Mouse (Mus musculus) liver, embryonic 12.5 days (tissue): ENCODE measurements around the gene Slc12a4. TPM values are rescaled to one million over a fixed set of nuclear protein-coding genes. Genes with fewer than 3 reads are reported as not detected.

ENCODE experiments used
- ATAC-seq: fragments of 200-750 bp; cut with Nextera tagmentation; 2 replicates; pipeline ENCODE4 v1.8.0; 2017; ENCODE audit warnings: moderate number of reproducible peaks, mild to moderate bottlenecking, moderate library complexity
- H3K27ac ChIP-seq: fragments of 300-500 bp; sonication (generic); 2 replicates; pipeline ENCODE4 v1.5.1; 2016; ENCODE audit warnings: mild to moderate bottlenecking
- H3K27me3 ChIP-seq: fragments of 300-500 bp; sonication (generic); replicated peaks from 2 replicates; pipeline ENCODE4 v1.6.1; 2016; ENCODE audit warnings: mild to moderate bottlenecking, moderate library complexity
- H3K36me3 ChIP-seq: fragments of 300-500 bp; sonication (generic); 2 replicates; pipeline ENCODE4 v1.6.1; 2016; ENCODE audit warnings: mild to moderate bottlenecking, moderate library complexity
- H3K4me1 ChIP-seq: fragments of 300-500 bp; sonication (generic); 2 replicates; pipeline ENCODE4 v1.6.1; 2016
- H3K4me2 ChIP-seq: fragments of 300-500 bp; sonication (generic); 2 replicates; pipeline ENCODE4 v1.6.1; 2016; ENCODE audit warnings: mild to moderate bottlenecking, moderate library complexity
- H3K4me3 ChIP-seq: fragments of 300-500 bp; sonication (generic); 2 replicates; pipeline ENCODE4 v1.5.1; 2016; ENCODE audit warnings: mild to moderate bottlenecking, moderate library complexity
- H3K9ac ChIP-seq: fragments of 300-500 bp; sonication (generic); 2 replicates; pipeline ENCODE4 v1.6.1; 2016; ENCODE audit warnings: mild to moderate bottlenecking, moderate library complexity
- H3K9me3 ChIP-seq: fragments of 300-500 bp; sonication (generic); replicated peaks from 2 replicates; pipeline ENCODE4 v1.6.1; 2016; ENCODE audit warnings: mild to moderate bottlenecking, moderate library complexity
- WGBS: fragments of 180-500 bp; shearing (Covaris S2); methylation state at CpG from one replicate; pipeline ENCODE4 v1.1.7; 2016; ENCODE audit not compliant: insufficient replicate concordance; 5-methylcytosine and 5-hydroxymethylcytosine counted together
- microRNA-seq: library from miRNA; unstranded; fragments of <30 nt; microRNA quantifications from one replicate; pipeline ENCODE4, GENCODE M21; 2017
- polyA plus RNA-seq: library from polyadenylated mRNA; unstranded; fragments of >200 nt; fragmentation: Nextera tagmentation; extraction: Ambion mirVana; gene quantifications from 2 replicates; pipeline ENCODE4 v1.2.1, GENCODE M21; 2016

Gene Slc12a4
- polyA plus RNA-seq, 1 experiment from 2014 or later: 18.6 TPM

- Histone ChIP-seq H3K27ac (no peak overlapping the region), H3K4me2 (no peak overlapping the region), H3K27me3 (no peaks in the 10 kb centered on the region), H3K9ac (no peak overlapping the region), H3K4me3 (no peak overlapping the region), H3K9me3 (no peaks in the 10 kb centered on the region), H3K4me1 (peaks cover 4% of the 10 kb centered on the region; the same call in 1 of the 2 replicates), H3K36me3 (peaks cover 25% of the 10 kb centered on the region)
- 63% methylated on average over 3 of the region's 3 CpGs for WGBS
- ATAC-seq: no peak
Observed at GRCm38 (mm10) chr8:105919390-105919789, 46.5 kb downstream of the Slc12a4 start.

- peak overlapping the region; percentile 99 for H3K9ac ChIP-seq
- no peaks in the 10 kb centered on the region for H3K9me3 ChIP-seq
- no peaks in the 10 kb centered on the region for H3K27me3 ChIP-seq
- H3K36me3 ChIP-seq: peaks cover 3% of the 10 kb centered on the region; the same call in 1 of the 2 replicates
- WGBS: 13% methylated on average over 16 of the region's 16 CpGs
- peak; percentile 64 for ATAC-seq
- peak overlapping the region; percentile 96 for H3K27ac ChIP-seq
- peak overlapping the region; percentile 93 for H3K4me3 ChIP-seq
- peaks cover 19% of the 10 kb centered on the region for H3K4me1 ChIP-seq
- peak overlapping the region; percentile 75 for H3K4me2 ChIP-seq
Observed at GRCm38 (mm10) chr8:105900941-105901616, 64.8 kb downstream of the Slc12a4 start.

GRCm38 (mm10) chr8:105900180-105900940 lies 65.5 kb downstream of the Slc12a4 start, which contains the start of gene Pskh1:
Gene Pskh1 (plus strand): TSS chr8:105900441.
- H3K4me1 ChIP-seq: peaks cover 19% of the 10 kb centered on the region
- peak within 1 kb of the TSS; percentile 93 for H3K4me3 ChIP-seq
- peak within 1 kb of the TSS; percentile 99 for H3K9ac ChIP-seq
- H3K9me3 ChIP-seq: no peaks in the 10 kb centered on the region
- H3K4me2 ChIP-seq: peak within 1 kb of the TSS; percentile 75
- peaks cover 3% of the 10 kb centered on the region; the same call in 1 of the 2 replicates for H3K36me3 ChIP-seq
- H3K27ac ChIP-seq: peak within 1 kb of the TSS; percentile 96
- H3K27me3 ChIP-seq: no peaks in the 10 kb centered on the region
- peak; percentile 89 for ATAC-seq
- WGBS: under 1% methylated on average over 68 of the region's 68 CpGs

- Histone ChIP-seq H3K4me3 (no peak overlapping the region), H3K4me2 (no peak overlapping the region), H3K27ac (no peak overlapping the region), H3K9me3 (no peaks in the 10 kb centered on the region), H3K9ac (no peak overlapping the region), H3K4me1 (peaks cover 25% of the 10 kb centered on the region), H3K36me3 (peaks cover 17% of the 10 kb centered on the region), H3K27me3 (no peaks in the 10 kb centered on the region)
- 65% methylated on average over 9 of the region's 9 CpGs for WGBS
- ATAC-seq: no peak
Observed at GRCm38 (mm10) chr8:105897801-105898480, 68.0 kb downstream of the Slc12a4 start.

Small RNA genes lying within 50 kb of the gene (microRNA-seq; reads per million reads assigned to microRNA genes)
- not detected for gene Mir7074

Other genes starting within 250 kb of the Slc12a4 start
- gene Gfod2, start 207.4 kb downstream of the Slc12a4 start, polyA plus RNA-seq: 4.5 and 5.1 TPM in 2 replicates
- gene Ranbp10, start 138.7 kb downstream of the Slc12a4 start, polyA plus RNA-seq: 37.7 and 37.8 TPM in 2 replicates
- gene Tsnaxip1, start 138.4 kb downstream of the Slc12a4 start, polyA plus RNA-seq: 0.12 and 0.19 TPM in 2 replicates
- 29.0 and 29.2 TPM in 2 replicates for gene Cenpt, start 112.8 kb downstream of the Slc12a4 start, polyA plus RNA-seq
- gene Thap11, start 111.0 kb downstream of the Slc12a4 start, polyA plus RNA-seq: 53.0 and 53.2 TPM in 2 replicates
- gene Nutf2, start 105.5 kb downstream of the Slc12a4 start, polyA plus RNA-seq: 180 and 183 TPM in 2 replicates
- gene Edc4, start 85.2 kb downstream of the Slc12a4 start, polyA plus RNA-seq: 30.1 and 30.9 TPM in 2 replicates
- 0.29 TPM in 1 of 2 replicates, not detected in the other for gene Nrn1l, start 72.5 kb downstream of the Slc12a4 start, polyA plus RNA-seq
- 13.1 and 14.3 TPM in 2 replicates for gene Pskh1, start 65.7 kb downstream of the Slc12a4 start, polyA plus RNA-seq
- gene Ctrl, start 32.2 kb downstream of the Slc12a4 start, polyA plus RNA-seq: 0.94 and 1.0 TPM in 2 replicates
- 77.2 and 84.6 TPM in 2 replicates for gene Psmb10, start 27.7 kb downstream of the Slc12a4 start, polyA plus RNA-seq
- gene Lcat, start 22.7 kb downstream of the Slc12a4 start, polyA plus RNA-seq: 26.3 and 29.2 TPM in 2 replicates
- gene Dpep3, start 13.3 kb upstream of the Slc12a4 start, polyA plus RNA-seq: not detected in 2 replicates
- 16.0 and 16.5 TPM in 2 replicates for gene Dus2, start 25.2 kb upstream of the Slc12a4 start, polyA plus RNA-seq
- not detected in 2 replicates for gene Dpep2nb, start 39.9 kb upstream of the Slc12a4 start, polyA plus RNA-seq
- 14.7 TPM in 2 replicates for gene Ddx28, start 45.8 kb upstream of the Slc12a4 start, polyA plus RNA-seq
- gene Nfatc3, start 92.7 kb upstream of the Slc12a4 start, polyA plus RNA-seq: 5.0 and 5.8 TPM in 2 replicates
- gene Esrp2, start 170.9 kb upstream of the Slc12a4 start, polyA plus RNA-seq: 6.6 and 7.9 TPM in 2 replicates
- gene Pla2g15, start 184.3 kb upstream of the Slc12a4 start, polyA plus RNA-seq: 9.8 TPM in 2 replicates
- 17.4 and 22.2 TPM in 2 replicates for gene Slc7a6, start 202.8 kb upstream of the Slc12a4 start, polyA plus RNA-seq
- gene Slc7a6os, start 244.8 kb upstream of the Slc12a4 start, polyA plus RNA-seq: 20.1 and 21.9 TPM in 2 replicates
- 43.2 and 45.6 TPM in 2 replicates for gene Prmt7, start 244.8 kb upstream of the Slc12a4 start, polyA plus RNA-seq